Mouse (Mus musculus) lung, postnatal 4 days (tissue): ENCODE results near the gene Kcnd3.

Source experiments
- DNase-seq, 2 experiments: peaks; one replicate each; pipeline ENCODE4 v3.0.0; 2021

The Kcnd3 gene

GRCm38 (mm10) chr3:105466538-105466937 lies 14.4 kb downstream of the Kcnd3 start:
- no peak for DNase-seq

DNA sequence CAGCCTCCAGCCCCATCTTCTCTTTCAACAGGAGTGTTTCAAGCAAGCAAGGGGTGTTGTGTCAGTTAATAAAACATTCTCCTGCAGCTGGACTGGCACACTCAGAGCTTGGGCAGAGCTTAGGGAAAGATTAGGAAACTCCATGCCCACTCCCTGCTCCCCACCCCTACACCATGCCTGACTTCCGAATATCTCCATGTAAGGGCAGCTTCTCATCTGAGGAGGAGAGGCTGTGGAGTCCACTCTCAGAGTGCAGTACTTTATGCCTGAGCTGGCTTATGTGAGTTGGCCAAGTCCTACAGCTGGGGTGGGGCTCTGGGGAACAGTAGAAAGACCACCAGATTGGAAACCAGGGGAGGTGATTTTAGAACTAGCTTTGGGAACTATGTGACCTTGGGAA lies 20.4 kb downstream of the Kcnd3 start:
- no peak for DNase-seq

GRCm38 (mm10) chr3:105476408-105476807 lies 24.3 kb downstream of the Kcnd3 start:
- DNase-seq, result no peak

- DNase-seq, result no peak
These were observed 26.7 kb downstream of the Kcnd3 start for GRCm38 (mm10) chr3:105478876-105479275.

DNA sequence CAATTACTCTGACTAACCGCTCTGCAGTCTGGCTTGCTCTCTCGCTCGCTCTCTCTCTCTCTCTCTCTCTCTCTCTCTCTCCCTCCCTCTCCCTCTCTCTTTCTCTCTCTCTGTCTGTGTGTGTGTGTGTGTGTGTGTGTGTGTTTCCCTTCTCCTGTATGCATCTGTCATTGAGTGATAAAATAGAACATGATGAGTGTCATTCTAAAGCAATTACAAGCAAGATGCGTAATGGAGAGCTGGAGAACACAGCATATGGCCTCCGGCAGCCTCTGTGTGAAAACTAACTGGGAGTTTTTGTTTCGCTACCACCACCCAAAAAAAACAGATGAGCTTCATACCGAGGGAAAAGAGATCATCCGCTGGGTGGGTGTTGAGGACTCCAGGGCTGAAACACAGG lies 29.3 kb downstream of the Kcnd3 start:
- DNase-seq, result no peak

DNA sequence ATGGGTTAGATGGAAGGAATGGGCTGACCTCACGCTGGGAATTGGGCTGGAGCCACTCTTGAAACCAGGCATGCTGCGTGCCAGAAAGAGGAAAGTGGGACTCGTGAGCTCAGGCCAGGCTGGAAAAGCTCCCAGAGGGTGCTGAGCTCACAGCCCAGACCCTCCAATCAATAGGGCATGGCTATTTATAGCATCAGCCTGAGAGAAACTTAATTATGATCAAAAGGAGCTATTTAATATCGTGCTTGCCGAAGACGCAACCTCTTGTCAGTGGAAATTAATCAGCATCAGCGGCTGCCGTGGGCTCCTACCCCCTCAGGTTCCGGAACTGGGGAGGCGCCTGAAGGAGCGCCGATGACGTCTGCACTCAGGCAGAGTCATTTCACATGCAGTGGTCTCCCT lies 31.5 kb downstream of the Kcnd3 start:
- DNase-seq, result no peak

- DNase-seq, result no peak
These were observed 35.0 kb downstream of the Kcnd3 start for GRCm38 (mm10) chr3:105487171-105487570.

DNA sequence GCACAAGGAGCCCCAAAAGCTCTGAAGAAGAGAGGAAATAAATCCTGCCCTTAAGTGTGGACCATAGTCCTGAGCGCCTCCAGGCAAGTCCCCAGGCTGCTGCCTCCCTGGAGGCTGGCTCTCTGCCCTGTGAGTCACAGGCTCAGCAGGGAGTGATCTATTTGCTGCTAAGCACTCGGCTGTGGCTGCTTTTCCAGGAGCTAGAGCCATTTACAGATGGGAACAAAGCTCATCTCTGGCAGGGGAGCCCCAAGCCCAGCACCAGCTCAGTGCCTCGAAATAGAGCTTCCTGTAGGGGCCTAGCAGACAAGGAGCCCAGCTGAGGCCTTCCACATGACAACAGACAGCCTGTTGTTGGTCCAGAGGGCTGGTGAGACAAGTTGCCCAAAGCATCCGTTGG lies 37.5 kb downstream of the Kcnd3 start:
- no peak for DNase-seq

DNA sequence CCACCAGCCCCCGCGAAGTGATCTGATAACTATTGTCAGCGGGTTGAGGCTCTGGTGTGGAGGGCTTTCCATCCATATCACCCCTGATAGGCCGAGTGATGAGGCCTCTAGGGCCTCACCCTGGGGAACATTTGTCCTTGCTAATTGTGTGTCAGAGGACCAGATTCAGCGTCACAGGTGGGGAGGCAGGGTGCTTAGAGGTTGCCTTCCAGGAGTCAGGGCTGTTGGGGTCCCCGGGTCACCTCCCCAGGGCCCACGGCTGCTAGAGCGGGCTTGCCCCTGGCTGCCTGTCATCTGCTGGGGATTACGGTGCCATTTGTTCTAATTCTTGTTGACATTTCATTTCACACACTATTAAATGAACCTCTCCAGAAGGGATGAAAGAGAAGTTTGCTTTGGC lies 42.8 kb downstream of the Kcnd3 start:
- no peak for DNase-seq

- DNase-seq, result no peak
These were observed 44.1 kb downstream of the Kcnd3 start for GRCm38 (mm10) chr3:105496216-105496615.

GRCm38 (mm10) chr3:105496935-105497334 lies 44.8 kb downstream of the Kcnd3 start:
- DNase-seq, result no peak

DNA sequence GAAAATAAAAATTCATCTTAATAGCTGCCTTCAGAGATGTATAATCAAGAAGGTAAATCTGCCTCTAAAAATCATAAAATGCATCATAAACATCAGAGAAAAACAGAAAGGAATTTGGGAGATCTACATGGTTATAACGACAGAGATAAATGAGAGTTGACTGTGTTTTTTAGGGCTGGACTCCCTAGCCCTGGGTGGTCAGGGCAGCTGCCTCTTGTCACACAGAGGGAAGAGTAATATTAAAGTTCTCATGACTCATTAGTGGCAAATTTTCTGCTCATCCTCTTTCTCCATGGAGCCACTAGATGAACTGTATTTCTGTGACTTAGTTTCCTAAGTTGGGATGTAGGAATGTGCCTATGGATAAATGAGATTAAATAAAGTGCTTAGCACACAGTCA lies 48.9 kb downstream of the Kcnd3 start:
- DNase-seq, result no peak

DNA sequence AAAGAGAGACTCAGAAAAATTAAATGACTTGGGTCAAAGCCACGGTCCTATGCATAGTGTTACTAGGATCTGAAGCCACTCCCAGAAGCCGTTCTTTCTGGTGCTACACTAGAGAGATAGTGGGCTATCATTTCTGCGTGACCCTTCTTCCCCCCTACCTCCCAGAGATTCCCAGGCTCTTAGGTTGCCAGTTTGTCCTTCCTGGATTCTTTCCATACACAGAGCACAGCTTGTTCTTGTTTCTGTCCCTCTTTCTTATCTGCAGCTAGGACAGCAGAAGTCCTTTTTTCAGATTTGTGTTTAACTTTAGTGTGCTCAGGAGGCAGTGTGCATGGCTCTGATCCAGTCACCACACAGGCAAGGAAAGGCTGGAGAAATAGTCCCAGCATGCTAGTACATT lies 52.1 kb downstream of the Kcnd3 start:
- DNase-seq, result no peak

DNA sequence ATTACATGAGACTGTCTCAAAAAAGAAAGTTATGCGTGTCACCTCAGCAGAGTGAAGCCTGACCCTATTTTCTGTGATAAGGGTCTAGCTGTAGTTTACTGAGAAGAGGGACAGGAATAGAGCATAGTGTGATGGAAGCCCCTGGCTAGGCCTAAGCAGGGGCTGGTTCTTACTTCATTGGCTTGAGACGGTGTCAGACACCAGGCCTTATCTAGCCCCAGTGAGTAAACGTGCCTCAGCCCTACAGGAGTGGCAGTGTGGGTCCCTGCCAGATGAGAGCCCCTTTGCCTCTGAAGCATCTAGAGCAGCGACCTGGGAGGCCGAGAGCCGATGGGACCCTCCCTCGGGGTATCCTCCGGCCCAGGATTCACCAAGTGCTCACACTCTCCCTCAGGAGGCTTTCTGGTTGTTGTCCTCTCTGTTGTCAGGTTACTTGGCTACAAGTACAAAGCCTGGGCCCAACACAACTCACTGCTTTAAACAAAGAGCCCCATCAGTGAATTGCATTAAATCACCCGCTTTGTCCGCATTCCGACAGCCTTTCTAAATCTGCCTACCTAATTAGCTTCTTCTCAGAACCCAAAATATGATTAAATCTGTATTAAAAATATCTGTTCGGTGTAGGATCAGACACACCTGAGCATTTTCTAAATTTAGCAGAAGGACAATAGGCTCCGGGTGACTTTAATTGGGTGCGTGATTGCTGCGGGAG lies 53.2 kb downstream of the Kcnd3 start:
- no peak for DNase-seq

GRCm38 (mm10) chr3:105505873-105506170 lies 53.7 kb downstream of the Kcnd3 start:
- no peak for DNase-seq

DNA sequence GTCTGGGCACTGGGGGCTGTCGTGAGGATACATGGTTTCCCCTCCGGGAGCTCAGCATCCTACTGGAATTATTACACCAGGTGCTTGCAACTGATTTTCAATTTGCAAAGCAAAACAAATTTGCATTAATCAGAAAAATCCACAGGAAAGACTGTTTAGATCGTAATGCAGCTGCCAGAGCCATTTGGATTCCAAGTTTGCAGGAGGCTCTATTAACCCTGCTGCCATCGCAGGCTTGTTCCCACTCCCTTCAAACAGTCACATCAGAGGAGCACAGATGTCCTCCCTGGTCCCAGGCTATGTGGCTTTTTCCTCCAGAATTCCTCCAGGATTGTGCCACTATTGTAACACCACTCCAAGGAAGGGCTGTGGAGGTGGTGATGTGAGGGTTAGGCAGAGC lies 54.5 kb downstream of the Kcnd3 start:
- DNase-seq, result no peak

DNA sequence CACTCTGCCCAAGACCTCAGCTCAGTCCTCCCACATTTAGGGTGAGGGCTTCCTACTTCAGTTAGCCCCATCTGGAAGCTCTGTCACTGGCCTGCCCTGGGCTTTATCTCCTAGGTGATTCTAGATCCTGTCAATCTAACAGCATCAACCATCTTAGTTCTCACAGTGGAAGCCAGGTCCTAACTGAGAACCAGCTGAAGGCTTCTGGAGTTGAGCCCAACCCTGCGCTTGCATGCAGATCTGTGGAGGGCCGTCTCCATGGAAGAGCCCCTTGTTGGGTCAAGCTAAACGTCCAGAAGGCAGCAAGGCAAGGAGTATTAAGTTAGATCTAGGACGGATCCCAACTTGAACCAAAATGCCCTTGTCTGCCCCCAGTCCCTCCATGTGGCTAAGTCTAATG lies 57.2 kb downstream of the Kcnd3 start:
- DNase-seq, result no peak

- no peak for DNase-seq
These were observed 59.7 kb downstream of the Kcnd3 start for GRCm38 (mm10) chr3:105511836-105512235.

DNA sequence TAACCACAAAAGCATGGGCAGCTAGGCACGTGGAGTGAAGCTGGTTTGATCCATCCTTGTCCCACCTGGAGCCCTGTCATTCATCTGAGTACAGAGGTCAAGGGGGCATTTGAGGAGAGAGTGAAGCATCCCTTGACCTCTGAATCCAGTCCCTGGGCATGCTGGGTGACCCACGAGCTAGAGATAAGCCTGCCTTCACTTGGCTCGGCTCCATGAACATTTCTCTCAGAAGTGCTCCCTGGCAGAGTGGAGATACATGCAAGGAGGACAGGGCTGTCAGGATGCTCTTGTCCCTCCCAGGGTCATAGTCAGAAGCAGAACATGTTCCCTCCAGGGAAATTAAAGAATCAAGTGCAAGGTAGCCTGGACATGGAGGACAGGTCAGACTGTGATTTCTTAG lies 62.1 kb downstream of the Kcnd3 start:
- no peak for DNase-seq

DNA sequence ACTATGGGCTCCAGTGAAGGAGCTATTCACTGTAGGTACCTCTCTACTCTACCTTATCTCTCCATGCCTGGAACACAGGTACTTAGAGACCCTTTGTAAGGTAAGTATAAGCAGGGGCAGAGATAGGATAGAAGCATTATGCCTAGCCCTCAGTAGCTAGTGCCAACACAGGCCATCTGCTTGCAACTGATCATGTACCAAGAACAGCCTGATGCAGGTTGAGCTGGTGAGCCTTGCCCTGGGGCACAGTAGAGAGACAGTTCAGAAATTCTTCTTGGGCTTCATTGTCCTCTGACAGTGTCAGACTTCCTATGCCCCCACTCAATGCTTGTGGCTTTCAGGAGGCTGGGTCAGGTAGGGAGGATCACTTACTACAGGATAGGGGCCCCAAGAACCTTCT lies 62.9 kb downstream of the Kcnd3 start:
- DNase-seq, result no peak

GRCm38 (mm10) chr3:105515640-105516039 lies 63.5 kb downstream of the Kcnd3 start:
- no peak for DNase-seq

GRCm38 (mm10) chr3:105520446-105520845 lies 68.3 kb downstream of the Kcnd3 start:
- no peak for DNase-seq

- no peak for DNase-seq
These were observed 69.1 kb downstream of the Kcnd3 start for GRCm38 (mm10) chr3:105521178-105521631.

- DNase-seq, result no peak
These were observed 69.5 kb downstream of the Kcnd3 start for GRCm38 (mm10) chr3:105521639-105522038.

GRCm38 (mm10) chr3:105528860-105529259 lies 76.7 kb downstream of the Kcnd3 start:
- no peak for DNase-seq

DNA sequence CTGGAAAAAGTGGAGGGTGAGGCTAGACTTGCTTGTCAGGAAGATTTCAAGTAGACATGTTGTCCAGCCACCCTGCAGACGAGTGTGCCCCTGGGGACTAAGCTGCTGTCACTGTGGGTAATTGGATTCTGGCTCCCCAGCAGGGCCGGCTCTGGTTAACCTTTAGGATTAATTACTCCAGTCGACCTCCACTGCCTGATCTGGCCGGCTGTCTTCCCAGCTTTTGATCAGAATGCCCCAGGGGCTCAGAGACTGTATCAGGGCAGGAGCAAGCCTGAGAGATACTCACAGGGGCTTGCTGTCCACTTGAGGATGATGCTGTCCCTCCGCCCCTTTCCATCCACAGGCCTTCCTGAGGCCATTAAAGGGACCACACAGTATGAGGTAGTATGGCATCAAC lies 77.6 kb downstream of the Kcnd3 start:
- DNase-seq, result no peak
